Mouse (Mus musculus) right cerebral cortex, postnatal 25 days (tissue): ENCODE measurements around the gene Selenom.

ENCODE experiments used
- DNase-seq: peaks from one replicate; pipeline ENCODE4 v3.0.0; 2022

The Selenom gene

GRCm38 (mm10) chr11:3514529-3515054, at the start of gene Selenom:
Gene Selenom (plus strand): TSS chr11:3514684.
- peak; percentile 92 for DNase-seq

- DNase-seq = no peak
Measured at GRCm38 (mm10) chr11:3471448-3471850, 43.0 kb upstream of the Selenom start.

DNA sequence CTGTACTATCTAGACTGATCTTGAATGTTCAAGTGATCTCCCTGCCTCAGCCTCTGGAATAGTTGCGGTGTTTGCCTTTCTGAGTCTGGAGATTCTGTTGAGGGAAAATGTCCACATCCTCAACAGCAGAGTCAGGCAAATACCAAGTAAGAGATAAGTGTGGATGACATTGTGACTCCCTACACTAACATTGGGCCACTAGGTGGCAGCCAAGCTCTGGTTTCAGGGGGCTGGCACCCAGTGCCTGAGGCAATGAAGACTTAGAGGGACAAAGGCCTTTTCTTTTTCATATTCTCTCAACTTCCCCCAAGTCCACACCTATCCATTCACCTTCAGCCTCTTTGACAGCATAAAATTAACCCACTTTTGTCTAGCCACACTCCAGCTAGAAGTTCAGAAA, 42.0 kb upstream of the Selenom start:
- peak; percentile 76 for DNase-seq

DNA sequence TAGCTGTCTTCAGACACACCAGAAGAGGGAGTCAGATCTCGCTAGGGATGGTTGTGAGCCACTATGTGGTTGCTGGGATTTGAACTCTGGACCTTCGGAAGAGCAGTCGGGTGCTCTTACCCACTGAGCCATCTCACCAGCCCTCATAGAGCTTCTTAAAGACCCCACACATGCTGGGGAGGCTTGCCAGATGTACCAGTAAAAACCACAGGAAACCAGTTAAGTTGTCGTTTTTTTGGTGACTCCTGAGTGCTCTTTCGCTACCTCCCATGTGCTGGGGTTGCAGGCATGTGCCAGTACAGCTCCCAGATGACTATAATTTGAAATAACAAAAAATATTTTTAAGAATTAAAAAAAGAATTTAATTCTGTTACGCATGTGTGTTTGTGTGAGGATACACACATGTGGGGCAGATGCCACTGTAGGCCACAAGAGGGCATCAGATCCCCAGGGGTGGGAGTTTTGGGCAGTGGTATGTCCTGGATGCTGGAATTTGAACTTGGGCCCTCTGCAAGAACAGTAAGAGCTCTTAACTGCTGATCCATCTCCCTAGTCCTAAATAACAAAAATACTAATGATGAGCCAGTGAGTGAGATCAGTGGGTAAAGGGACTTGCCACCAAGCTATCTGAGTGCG, 39.9 kb upstream of the Selenom start:
- no peak for DNase-seq

DNA sequence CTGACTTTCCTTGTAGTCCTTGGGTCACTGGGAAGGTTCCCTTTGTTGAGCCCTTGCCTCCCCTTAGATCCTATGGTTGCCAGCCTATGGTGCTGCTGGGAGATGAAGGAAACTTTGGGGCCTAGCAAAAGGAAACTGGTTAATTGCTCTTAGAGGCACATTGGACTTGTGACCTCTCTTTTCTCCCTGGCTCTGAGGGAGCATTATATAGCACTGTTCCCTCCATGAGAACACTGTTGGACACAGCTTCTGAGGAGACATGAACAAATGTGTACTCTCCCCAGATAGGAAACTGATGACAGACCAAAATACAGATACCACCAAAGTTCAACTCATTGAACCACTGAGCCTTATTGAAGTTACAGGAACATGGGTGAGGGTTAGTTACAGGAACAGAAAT, 39.0 kb upstream of the Selenom start:
- DNase-seq = no peak

- peak; percentile 30 for DNase-seq
Measured at GRCm38 (mm10) chr11:3483980-3484642, 30.4 kb upstream of the Selenom start.

DNA sequence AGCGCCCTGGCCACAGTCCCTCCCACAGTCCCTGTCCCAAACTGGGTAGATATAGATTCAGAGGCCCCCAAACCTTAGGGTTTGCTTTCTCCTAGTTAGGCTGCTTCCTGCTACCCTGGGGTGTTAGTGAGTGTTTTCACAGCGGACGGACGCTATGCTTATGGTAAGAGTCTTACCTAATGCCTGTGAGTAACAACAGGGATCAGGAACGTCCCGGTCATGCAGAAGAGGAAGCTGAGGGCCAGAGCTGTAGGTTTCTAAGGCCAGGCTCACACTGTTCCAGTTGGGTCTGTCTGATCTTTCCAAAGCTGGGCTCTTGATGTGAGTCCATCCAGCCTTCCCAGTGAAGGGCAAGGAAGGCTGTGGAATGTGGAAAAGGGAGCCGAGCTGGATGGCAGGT, 28.1 kb upstream of the Selenom start:
- DNase-seq = no peak

- DNase-seq = no peak
Measured at GRCm38 (mm10) chr11:3487952-3488570, 26.4 kb upstream of the Selenom start, which contains the start of gene Pla2g3. Gene Pla2g3 (plus strand): TSS chr11:3488284.

DNA sequence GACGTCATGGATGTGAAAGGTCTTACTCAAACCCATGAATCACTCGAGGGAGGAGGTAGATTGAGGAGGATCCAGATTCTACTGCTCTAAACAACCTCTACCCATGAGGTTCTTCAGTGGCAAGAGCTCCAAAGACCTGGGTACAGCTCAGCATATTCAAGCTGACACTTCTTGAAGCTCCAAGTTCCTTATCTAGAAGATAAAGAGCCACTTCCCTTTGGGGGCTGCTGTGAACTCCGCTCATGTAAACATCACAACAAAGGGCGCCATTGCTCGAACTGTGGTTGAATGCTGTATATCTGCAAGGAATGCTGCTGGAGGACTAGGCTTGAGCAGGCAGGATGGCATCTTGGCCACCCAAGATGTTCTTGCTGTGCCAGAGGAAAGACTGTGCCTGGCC, 25.4 kb upstream of the Selenom start:
- no peak for DNase-seq

GRCm38 (mm10) chr11:3492748-3493147, 21.7 kb upstream of the Selenom start:
- no peak for DNase-seq

- no peak for DNase-seq
Measured at GRCm38 (mm10) chr11:3494857-3495256, 19.6 kb upstream of the Selenom start.

GRCm38 (mm10) chr11:3495496-3495895, 19.0 kb upstream of the Selenom start:
- no peak for DNase-seq

GRCm38 (mm10) chr11:3496756-3497155, 17.7 kb upstream of the Selenom start:
- DNase-seq = no peak

DNA sequence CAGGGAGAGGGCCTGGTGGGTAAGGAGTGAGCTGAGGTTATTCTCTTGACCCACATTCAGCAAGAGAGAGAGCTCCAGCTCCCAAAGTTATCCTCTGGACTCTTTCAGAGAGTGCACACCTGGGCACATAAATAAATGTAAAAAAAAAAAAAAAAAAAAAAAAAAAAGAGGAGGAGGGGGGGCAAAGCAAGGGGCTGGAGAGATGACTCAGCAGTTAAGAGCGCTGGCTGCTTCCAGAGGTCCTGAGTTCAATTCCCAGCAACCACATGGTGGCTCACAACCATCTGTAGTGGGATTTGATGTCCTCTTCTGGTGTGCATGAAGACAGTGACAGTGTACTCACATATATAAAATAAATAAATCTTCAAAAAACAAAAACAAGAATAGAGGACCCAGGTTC, 17.2 kb upstream of the Selenom start:
- no peak for DNase-seq

DNA sequence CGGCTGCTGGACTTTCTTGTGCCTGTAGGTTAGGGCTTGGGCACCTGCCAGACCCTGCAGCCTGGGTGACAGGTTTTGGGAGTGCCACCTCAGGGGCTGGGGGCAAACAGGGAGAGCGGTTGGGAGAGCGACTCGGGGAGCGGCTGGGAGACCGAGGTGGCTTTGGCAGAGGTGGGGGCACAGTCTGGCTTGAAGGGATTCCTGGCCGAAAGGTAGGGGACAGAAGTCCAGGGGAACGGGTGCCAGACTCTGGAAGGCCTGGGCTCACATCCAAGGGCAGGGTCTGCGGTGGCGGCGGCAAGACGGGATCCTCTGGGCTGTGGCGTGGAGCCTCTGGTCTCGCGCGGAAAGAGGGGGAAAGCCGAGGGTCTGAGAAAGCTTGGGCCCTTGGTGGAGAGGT, 12.4 kb upstream of the Selenom start:
- no peak for DNase-seq

DNA sequence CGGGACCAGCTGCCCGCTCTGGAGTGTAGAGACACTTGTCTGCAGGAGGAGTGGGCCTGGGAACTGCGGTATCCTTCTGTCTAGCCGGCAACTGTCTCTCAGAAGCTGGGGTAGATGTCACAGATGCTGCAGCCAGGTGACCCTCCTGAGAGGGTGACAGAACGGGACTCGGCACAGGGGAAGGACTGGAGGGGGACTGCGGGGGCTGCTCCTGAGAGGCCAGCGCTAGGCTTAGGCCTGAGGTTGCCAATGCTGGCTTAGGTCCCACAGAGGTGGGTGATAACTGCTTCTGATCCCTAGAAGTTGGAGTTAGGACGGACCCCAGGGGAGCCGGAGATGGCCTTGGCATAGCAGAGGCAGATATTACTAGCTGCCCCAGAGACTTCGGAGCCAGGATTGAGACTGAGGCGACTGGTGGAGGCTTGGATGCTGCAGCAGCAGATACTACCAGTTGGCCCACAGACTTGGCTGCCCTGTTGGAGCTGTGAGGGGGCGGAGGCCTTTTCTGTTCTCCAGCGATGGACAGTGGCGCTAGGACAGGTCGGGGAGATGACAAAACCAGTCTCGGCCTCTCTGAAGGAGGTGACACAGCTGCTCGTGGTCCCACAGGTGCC, 11.9 kb upstream of the Selenom start:
- no peak for DNase-seq

DNA sequence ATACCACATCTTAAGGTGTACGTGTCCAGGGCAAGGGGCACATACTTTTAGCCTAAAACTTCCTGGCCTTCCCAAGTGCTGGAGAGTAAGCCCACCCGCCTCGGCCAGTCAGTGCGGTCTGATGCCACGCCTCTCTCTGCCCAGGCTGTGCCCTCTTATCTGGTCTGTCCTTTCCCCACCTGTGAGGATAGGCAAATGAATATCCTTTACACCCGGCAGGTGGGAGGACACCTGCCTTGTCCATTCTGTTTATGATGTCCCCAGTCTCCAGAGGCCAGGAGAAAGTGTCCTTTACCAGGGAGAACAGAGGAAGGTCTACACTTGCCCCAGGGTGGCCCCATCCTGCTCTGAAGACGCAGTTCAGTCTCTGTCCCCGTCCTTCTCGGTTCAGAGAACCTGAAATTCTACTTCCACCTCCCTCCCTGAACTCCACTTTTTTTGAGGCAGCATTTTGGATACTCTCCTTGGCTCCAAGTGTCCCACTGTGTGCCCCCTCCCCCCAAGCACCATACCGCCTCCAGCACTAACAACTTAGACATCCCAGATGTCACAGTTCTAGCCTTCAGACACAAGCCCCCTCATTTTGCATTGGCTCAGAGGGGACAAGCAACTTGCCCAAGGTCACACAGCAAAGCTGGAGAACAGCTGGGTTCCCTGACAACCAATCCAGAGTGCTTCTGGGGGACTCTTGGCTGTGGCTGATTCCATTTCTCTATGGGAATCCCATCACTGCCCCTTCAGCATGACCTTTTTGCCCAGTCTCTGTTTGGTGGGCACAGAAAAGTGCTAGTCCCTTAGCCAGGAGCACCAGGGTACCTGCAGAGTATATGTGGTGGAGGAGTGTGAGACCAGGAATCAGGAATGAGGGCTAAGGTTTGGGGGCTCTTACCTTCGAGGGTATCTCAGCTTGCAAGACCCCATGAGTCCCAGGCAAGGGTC, 10.5 kb upstream of the Selenom start:
- no peak for DNase-seq

GRCm38 (mm10) chr11:3508226-3508625, 6.3 kb upstream of the Selenom start:
- no peak for DNase-seq

GRCm38 (mm10) chr11:3509181-3510085, 5.1 kb upstream of the Selenom start:
- no peak for DNase-seq

DNA sequence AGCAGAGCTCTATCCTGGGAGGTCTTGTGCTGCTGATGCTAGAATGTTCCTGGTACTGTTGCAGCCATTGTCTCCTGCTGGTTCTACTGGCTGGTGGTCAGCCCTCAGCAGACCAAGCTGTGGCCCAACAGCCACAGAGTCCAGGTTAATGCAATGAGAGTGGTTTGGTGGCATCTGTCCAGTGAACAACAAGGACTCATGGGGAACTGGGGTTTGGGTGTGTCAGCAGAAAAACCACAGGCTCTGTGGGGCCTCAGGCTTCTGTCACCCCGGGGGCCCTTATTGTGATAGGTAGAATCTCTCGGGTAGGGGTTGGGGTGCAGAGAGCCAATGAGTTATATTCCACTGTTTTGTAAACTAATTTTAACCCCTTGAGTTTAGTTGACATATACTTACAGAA, 4.2 kb upstream of the Selenom start:
- no peak for DNase-seq

GRCm38 (mm10) chr11:3513291-3513690, 1.2 kb upstream of the Selenom start:
- no peak for DNase-seq
